Mouse (Mus musculus): Measurements from ENCODE around the gene Ankrd1.

The Ankrd1 gene

DNA sequence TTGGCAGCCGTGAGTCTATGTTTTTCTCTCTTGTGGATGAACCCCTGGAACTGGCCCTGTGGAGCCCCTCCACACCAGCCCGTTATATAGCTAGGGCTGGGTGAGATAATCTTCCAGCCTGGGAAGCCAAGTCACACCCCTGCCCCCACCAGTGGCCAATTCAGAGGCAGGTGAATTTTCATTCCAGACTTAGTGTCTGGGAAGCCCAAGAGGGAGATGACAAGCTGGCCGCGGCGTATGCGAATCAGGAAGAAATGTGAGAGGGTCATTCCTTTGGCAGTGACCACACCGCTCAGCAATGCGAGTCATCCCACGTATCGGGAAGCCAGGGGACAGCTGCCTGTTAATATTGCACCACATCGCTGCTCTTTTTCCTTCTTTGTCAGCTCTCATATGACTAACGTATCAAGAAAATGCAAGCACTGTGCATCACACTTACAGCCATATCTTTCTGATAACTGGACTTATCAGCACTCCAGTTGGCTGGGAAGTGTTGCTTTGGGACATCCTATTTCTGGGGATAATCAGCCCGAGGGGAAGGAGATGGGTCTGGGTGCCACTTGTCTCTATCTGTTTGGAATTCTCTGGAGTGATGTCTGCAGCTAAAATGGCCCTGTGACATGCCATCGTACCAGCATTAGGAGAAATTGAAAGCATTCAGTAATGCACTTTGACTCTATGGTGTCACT lies at the start of gene Ankrd1:
Gene Ankrd1 (minus strand): TSS at position 317 of the 689 bp plus-strand sequence.
- DNase-seq, result no peak

DNA sequence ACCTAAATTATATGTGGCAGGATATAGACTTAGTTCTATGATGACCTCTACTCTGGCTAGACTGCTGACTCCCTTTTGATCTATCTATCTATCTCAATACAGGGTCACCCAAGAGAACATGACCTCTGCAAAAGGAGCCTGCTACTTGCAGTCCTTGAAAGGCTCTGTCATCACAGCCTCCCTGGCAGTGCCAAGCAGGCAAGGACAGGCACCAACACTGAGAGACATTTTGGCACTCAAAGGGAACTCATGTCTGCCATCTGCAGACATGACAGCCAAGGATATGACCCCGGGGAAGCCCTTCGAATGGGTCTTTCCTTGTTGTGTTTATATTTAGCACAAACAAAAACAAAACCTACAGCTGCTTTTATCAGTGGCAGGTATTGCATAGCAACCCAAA lies 49.2 kb upstream of the Ankrd1 start:
- DNase-seq, result no peak

DNA sequence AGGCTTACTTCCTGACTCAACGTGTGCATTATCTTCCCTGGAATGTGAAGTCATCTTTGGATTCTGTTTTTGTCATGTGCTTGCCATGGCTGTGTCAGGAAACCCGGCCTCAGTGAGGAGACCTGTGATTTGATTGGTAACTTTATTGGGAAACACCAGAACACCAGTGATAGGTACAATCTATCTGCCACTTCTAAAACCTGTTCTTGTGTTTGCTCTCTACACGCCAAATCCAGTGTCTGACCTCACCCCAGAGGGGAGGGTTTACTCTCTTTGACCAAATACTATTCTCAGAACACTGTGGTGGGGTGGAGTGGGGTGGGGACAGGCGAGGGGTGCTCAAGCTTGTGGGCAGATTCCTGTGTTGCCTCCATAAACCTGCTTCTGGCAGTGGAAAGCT lies 48.2 kb upstream of the Ankrd1 start:
- no peak for DNase-seq

DNA sequence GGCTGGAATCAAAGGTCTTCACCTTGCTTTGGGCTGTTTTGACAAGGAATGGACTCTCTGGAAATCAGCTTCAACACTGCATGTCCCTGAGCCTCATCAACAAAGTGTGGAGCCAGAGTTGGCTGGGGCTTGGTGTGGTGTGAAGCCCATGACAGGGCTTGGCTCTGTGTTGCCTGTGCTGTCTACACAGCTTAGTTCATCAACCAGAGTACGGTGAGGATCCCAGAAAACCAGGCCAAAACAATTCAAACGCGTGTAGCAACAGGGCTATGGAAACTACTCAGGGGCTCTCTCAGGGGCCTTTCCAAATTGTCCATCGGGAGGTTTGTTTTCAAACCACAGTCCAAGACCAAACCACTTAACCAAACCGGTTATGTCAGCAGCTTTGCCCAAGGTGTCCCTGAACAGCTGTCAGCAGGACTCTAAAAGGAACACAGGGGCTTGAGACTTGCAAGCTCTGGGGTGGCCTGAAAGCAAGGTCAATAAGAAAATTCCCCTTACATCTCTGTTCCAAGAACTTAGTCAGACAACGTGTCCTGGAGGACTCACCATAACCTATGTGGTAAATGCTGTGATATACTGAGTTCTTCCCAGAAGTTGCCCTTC lies 47.5 kb upstream of the Ankrd1 start:
- DNase-seq, result no peak

DNA sequence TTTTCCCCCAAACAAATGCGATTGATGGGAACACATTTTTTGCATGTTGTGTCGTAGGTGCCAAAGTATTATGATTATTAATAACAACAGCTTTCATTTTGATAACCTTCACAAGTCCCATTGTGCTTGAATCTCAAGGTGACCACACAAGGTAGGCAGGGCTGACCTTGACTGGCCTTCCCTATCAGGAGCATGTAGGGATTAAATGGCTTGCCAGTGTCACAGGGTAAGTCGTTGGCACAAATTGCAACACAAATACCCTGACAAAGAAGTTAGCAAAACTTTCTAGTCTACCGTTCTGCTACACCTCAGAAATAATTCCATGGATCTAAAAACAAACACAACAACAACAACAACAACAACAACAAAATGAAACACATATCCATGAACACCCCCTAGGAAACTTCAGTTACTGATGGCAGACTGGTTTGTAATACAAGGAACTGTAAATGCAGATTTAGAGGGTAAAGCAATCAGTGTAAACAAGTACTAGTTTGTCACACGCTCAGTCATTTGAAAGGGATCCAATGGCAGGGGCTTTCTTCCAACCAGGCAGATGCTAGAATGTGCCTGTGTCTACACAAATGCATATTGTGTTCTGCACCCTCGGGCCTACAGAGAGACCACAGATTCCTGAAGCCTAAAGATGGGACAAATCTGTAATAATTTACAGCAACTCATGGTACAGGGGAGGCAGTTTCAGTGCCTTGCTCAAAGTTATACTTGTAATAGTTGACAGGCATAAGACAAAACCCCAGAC lies 46.7 kb upstream of the Ankrd1 start:
- DNase-seq, result no peak

DNA sequence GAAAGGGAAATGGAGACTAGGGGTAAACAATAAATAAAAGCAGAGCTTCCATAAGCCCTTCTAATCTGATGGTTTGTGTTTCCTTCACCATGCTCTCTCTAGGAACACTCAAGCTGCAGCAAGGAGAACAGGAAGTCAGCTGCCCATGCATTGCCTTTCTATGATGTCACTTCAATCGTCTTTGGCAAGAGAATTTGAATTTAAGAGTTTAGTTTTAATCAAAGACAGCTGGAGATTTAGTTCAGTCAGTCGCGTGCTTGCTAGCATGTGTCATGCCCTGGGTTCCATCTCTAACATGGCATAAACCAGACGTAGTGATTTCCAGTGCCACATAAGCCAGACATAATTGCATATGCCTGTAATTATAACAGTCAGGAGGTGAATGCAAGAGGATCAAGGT lies 45.5 kb upstream of the Ankrd1 start:
- no peak for DNase-seq

DNA sequence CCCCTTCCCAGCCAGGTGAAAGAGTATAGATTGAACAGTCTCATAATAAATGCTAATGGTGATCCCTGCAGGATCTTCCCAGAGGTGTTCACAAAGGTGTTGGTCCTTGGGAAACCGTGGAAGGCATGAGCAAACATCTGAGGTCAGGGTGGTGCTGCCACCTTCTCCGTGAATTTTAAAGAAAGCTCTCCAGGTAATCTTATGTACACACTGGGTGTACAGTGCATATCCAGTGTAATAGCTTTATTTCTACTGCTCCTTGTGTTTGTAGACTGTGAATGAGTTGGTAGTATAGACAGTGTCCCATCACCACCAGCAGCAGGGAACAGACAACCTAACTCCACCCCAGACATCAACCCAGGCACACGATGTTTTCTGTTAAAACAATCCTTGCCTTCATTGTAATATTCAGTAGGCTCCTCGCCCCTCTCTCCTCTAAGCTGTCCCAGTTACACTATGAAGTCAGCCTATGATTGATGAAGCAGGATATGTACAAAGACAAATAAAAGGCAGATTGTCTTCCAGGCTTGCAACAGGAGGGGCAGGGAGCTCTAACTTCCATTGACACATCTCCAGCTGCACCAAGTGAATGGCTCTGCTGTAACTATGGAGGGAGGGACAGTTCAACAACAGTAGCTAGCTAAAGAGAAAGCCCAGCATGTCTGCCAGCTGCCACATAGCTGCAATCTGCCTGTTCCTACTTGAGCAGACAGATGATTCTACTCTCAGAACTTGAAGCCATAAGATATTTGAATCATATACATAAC lies 30.5 kb upstream of the Ankrd1 start:
- DNase-seq, result no peak

DNA sequence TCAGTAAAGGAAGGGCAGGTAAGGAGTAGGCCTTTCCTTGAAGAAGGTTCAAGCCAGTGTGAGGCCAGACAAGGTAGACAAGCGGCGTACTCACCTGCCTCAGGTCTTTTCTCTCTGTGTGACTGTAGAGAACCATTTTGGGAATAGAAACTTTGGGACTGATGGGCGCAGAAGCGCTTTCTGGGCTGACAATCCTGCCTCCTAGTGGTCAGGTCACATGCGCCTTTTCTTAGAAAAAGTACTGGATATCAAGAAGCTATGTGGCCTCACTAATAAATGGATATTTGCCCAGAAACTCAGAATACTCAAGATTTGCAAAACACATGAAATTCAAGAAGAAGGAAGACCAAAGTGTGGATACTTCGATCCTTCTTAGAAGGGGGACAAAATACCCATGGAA lies 28.7 kb upstream of the Ankrd1 start:
- DNase-seq, result no peak

DNA sequence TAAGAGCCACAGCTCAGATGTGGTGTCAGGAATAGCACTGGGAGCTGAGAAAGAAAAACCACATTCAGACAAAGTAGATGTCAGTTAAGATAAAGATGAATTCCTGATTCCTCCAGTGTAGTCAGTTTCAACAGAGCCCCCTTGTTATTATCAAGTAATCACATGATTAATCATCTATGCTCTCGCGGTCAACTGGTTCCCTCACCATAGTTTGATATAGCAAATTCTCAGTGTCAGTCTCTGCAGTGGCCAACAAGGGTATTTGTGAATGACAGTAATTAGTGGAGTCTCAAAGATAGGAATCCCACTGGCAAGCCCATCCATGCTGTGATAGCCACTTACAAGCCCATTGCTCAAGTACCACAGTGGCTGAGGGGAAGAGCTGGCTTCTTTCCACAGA lies 23.7 kb upstream of the Ankrd1 start:
- no peak for DNase-seq

DNA sequence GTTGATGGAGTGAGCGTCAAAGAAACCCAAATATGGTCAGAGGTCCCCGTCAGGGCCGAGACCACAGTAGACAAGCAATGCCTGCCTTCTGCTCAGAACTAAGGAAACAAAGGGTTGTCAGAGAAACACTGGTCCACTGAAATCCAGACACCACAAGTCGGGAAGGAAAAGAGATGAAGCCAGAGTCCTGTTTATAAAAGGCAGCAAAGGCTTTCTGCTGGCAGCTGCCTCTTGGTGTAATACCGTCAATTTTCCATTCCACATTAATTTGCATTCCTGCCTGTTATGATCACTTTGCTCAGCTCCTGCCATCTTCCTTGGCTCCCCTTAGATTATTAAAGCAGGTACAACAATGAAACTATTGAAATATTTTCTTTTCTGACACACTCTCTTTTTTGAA lies 13.8 kb upstream of the Ankrd1 start:
- no peak for DNase-seq

DNA sequence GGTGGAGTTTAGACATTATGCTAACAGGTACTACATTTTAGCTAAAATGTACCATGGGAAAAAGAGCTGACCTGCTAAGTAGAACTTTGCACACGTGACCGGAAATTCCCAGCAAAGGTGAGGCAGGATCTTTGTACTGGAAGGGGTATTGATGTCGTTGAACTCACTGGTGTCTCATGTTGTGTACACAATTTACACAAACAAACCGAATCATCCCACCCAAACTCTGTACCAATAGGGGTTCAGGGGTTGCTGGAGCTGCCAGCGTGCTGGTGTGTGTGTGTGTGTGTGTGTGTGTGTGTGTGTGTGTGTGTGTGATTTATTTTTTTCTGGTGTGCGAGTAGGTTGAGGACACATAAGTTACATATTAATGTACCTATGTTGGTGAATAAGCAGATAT lies 13.2 kb upstream of the Ankrd1 start:
- DNase-seq, result no peak

DNA sequence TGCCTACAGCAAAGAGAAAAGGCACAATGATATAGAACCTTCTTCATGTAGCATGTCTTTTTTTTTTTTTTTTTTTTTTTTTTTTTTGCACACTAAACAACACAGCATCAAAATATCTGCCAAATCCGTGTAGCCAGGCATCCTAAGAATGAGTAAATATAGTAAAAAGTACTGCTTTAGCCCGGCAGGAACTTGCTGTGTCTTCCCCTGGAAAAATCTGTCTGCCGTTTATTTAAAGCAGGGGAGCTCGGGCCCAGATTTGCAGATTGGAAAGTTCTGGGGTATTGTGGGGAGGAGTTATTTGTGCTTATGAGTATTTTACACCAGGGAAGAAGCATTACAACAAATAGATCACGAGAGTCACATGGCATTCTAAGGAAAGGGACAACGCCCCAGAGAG lies 12.1 kb upstream of the Ankrd1 start:
- DNase-seq, result no peak

DNA sequence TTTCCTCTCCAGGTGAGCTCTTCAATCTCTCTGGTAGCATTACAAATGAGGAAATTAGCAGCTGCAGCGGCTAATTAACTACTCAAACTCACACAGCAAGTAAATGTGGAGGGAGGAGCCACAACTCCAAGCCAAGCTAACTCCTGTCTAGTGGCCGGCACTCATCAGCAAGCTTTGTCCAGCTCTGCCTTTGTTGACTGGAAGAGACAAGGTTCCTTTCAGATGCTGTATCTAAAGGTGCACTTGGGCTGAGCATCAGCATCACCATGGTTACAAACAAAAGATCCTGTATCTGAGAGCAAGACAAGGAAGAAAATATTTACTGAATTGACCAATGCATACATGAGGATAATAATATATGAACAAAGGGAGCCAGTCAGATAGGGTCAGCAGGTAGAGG lies 10.3 kb upstream of the Ankrd1 start:
- no peak for DNase-seq

DNA sequence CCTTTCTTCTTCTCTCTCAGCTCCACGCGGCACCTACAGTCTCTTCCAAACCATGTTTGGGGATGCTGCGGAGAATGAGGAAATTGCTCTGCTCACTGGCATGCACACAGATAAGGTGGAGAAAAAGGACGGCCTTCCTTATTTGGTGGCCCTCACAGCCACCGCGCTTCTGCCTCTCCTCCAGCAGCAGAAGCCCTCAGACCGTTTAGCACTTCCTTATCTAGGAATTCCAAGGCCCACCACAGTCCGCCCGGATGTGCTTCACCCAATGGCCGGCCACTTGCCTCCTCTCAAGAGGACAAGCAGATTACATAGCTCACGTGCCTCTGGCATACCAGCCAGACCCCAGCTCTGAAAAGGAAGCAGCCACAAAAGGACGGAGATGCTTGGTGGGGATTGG lies 9.7 kb upstream of the Ankrd1 start:
- DNase-seq, result no peak

DNA sequence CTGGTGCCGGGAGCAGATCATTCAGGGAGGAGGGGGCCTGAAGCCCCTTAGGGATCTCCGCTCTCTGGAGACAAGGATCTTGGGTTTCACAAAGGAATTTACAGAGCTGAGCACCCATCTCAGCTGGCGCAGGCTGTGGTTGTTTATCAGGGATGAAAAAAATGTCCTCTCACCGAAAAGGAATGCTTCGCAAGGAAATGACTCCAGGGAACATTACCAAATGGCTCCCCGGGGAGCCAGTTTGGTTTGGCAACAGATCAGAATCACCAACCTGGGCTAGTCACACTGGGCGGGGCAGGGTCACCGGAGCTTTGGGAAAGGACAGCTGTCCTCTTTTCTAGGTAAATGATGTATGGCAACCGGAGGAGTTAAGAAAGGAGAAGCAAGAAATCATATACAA lies 9.3 kb upstream of the Ankrd1 start:
- DNase-seq, result peak; percentile 37

DNA sequence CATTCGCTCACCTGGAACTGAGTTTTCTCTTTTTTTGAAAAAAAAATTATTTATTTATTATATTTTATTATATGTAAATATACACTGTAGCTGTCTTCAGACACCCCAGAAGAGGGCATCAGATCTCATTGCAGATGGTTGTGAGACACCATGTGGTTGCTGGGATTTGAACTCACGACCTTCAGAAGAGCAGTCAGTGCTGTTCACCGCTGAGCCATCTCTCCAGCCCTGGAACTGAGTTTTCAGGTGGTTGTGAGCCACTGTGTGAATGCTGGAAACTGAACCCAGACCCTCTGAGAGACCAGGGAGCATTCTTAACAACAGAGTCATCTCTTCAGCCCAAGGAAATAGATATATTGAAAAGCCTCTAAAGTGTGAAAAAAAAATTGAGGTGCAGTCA lies 8.5 kb upstream of the Ankrd1 start:
- DNase-seq, result no peak

DNA sequence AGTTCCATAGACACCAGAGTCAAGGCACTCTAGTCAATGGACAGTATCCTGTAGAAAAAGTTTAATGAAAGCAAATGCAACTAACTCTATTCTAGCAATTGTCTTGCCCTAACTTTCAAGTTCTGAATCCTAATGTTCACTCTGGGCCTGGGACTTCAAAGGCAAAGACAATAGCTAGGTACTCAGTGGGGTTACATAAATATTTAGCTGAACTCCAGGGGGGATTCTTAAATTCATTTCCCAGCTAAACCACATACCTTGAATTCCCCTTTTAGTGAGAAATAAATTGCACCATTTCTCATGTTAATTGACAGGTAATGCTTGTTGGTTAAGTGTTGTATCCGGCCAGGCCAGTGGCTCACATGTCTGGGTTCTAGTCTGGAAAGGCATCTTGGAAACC lies 4.3 kb upstream of the Ankrd1 start:
- no peak for DNase-seq

DNA sequence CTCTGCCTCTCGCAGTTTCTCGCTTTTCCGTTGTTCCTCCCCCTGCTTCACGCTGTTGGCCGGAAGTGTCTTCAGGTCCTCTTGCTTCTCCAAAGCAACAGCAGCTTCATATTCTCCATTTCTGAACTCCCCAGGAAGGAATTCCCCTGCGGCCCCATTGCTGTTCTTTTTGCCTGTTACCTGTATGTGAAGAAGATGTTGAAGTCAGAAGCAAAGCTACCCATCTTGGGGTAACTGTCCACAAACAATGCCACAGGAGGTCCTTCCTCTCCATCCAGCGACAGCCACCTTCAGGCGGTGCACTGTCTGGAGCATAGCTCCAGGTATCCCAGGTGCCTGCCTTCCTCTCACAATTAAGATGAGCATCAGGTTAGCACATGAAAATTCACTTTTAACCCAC lies 680 bp downstream of the Ankrd1 start:
- no peak for DNase-seq

DNA sequence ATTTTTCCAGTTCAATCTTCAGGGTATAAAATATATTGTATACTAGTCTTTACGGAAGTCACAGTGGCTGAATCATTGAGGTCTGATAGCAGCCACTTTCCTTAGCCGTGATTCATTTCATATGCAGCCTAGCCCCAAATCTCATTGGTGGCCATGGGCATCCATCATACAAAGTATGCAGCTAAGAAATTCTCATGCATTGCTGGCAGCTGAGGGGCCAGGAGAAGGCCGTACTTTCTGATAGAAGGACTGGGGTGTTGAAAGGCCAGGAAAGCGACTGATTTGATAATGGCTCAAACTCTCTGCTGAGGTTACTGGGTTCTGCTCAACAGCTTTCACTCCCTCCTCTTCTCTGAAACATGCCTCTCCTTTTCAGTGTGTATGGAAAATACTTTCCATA lies 3.7 kb downstream of the Ankrd1 start:
- no peak for DNase-seq

DNA sequence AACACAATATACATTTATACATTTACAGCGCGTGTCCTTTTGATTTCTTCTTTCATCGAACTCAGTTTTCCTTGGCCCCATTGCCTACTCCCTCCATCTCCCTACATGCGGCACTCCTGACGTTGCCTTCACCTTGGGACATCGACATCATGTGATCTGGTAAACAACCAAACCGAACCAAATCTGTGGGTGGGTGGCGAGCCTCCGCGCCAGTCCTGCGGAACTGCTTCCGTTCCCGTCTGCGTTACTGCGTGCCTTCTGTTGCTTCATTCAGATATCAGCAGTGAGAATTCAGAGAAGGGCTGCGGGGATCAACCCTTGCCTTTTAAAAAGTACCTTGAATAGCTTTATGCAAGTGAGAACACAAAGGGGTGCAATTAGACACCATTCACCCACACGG lies 7.9 kb downstream of the Ankrd1 start:
- DNase-seq, result no peak

DNA sequence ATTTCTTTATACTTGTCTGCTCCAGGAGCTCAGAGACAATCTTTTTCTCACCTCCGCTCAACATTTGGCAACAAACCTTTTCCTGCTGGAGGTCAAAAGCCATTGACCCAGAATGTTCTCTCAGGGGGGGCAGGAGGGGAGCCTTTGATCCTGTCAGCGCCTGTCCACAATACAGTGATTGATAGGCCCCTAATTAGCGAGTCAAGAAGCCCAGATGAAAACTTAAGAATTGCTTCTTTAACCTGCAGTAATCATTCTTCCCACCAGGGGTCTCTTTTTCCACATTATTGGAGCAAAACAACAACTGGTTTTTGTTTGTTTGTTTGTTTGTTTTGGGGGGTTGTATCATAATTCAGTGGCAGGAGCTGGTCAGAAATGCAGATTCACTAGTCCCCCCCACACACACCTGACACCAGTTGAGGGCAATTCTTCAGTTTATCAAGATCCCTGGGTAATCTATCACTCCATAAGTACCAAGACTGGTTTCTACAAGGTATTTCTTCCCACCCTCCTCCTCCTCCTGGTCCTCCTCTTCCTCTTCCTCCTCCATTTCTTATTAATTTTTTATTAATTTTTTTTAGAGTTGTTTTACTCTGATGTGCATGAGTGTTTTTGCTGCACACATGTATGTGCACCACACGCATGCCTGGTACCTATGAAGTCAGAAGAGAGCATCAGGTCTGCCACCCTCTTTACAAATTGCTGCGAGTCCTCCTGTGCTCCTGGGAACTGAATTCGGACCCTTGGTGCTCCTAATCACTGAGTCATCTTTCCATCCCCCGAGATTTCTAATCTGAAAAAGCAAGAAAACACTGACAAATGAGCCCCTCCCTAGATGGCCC lies 8.6 kb downstream of the Ankrd1 start:
- DNase-seq, result peak; percentile 52

DNA sequence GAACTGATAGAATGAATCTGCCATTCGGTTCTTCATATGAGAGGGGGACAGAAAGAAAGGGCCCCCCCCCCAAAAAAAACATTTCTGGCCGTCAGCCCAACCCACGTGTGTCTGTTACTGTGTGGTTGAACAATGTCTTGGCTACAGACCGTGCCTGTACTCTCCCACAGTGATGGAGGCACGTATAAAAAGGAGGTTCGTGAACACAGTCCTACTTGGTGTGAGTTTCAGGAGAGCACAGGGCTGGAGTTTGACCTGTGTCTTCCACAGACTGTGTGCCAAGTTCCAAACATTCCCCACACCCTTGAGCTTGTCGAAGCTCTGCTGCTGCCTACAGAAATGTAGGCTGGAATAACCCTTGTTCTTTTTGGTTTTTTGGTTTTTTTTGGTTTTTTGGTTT lies 9.4 kb downstream of the Ankrd1 start:
- DNase-seq, result peak; percentile 9
